Mouse (Mus musculus): Measurements from ENCODE around the gene Garnl3. TPM values are rescaled to one million over a fixed set of nuclear protein-coding genes. Genes with fewer than 3 reads are reported as not detected.
A peak's percentile ranks its signal among the peaks of the same experiment; 100 is the strongest.
"Not testable (repeated sequence)": the region's sequence is repeated elsewhere in the genome, so short reads cannot be mapped to it uniquely, and the experiment has no call there.

Gene Garnl3
- total RNA-seq, 1 experiment from 2014 or later = 1.1 TPM

GRCm38 (mm10) chr2:33037429-33037828, 94.0 kb downstream of the Garnl3 start:
- no peak for ATAC-seq (replicated peaks; ENCODE audit: low read depth, poor library complexity, severe bottlenecking)

DNA sequence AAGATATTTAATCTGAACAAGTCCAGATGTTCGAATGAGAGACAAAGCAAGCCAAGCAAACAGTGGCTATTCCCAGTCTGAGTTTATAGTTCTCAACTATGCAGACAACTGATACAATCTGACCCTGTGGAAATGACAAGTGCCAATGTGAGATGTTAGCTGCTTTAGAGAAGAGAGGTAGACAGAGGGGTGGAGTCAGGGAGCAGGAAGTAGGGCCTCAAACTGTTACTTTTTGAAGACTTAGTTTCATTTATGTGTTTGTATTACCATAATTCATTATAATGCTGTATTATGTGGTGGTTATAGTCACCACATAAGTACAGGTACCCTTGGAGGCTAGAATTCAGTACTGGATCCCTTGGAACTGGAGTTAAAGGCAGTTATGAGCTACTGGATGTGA, 96.2 kb downstream of the Garnl3 start:
- no peak for ATAC-seq (replicated peaks; ENCODE audit: low read depth, poor library complexity, severe bottlenecking)

GRCm38 (mm10) chr2:33033281-33033680, 98.2 kb downstream of the Garnl3 start:
- no peak for ATAC-seq (replicated peaks; ENCODE audit: low read depth, poor library complexity, severe bottlenecking)

DNA sequence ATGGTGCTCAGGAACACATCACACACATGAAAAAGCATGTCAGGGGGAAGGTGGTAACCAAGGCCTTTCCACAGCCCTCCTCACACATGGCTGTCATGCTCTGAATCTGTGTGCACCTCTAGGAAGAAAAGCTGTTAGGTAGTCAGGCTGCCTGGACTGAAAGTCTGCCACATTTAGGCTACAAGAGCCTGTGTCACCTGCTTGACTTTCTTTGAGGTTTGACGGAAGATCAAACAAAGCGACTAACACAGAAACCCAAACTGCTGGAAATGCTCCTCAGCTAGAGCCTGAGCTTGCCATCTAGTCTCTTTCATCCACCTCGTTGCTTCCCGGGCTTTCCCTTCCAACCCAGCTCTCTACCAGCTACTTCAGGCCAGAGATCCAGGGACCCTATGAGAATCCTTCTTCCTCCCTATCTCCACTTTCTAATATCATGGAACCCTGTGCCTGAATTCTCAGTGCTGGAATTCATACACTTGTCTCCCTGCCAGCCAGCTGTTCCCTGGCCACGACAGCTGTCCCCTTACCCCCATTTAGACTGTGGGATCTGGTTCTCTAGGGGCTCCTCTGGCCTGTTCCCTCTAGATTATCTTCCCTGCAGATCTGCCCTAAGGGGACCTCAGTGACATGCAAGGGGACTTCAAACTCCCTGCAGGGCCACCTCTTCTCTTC, 98.9 kb downstream of the Garnl3 start:
- no peak for ATAC-seq (replicated peaks; ENCODE audit: low read depth, poor library complexity, severe bottlenecking)

GRCm38 (mm10) chr2:33025040-33025439, 106.4 kb downstream of the Garnl3 start:
- ATAC-seq (replicated peaks; ENCODE audit: low read depth, poor library complexity, severe bottlenecking) = 0 out of 2 replicates have a peak, but pooled peaks have one; percentile 8

DNA sequence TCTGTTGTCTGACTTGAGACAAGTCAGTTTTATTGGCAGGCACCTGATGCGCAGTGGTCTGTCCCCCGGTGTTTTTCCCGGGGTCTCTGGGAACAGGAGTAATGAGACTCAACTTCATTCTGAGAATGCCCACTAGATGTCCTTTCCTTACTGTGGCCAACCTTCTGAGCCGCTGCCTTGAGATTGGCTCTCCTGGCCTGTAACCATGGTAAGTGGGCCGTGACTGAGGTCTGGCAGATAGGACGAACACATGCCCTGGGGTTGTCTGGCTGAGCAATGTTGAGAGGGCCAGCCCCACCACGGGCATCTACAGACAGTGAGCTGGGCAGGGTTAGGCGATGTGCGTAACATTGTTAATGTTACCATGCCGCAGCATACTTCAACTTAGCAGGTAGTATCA, 106.9 kb downstream of the Garnl3 start:
- no peak for ATAC-seq (replicated peaks; ENCODE audit: low read depth, poor library complexity, severe bottlenecking)

GRCm38 (mm10) chr2:33022846-33023245, 108.6 kb downstream of the Garnl3 start:
- no peak for ATAC-seq (replicated peaks; ENCODE audit: low read depth, poor library complexity, severe bottlenecking)

GRCm38 (mm10) chr2:33018026-33018425, 113.4 kb downstream of the Garnl3 start:
- ATAC-seq (replicated peaks; ENCODE audit: low read depth, poor library complexity, severe bottlenecking) = peak; percentile 82

- peak; percentile 64 for ATAC-seq (replicated peaks; ENCODE audit: low read depth, poor library complexity, severe bottlenecking)
Observed at GRCm38 (mm10) chr2:33017191-33017590, 114.3 kb downstream of the Garnl3 start.

DNA sequence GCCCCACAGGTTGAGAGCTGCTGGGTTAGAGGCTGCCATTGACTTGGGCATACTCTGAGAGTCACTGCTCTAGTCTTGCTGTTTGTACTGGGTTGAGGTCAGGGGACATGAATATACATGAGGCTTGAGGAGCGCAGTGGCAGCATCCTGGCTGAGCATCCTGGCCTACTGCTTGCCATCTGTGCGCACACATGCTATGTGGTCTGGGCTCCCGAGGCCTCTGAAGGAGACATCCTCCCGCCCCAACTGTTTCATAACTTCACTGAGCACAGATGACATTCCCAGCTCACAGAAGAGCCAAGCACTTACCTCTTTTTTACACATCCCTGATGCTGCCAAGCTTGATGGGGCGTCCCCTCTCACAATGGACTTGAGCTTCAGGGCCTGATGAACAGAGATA, 116.6 kb downstream of the Garnl3 start:
- ATAC-seq (replicated peaks; ENCODE audit: low read depth, poor library complexity, severe bottlenecking) = no peak

DNA sequence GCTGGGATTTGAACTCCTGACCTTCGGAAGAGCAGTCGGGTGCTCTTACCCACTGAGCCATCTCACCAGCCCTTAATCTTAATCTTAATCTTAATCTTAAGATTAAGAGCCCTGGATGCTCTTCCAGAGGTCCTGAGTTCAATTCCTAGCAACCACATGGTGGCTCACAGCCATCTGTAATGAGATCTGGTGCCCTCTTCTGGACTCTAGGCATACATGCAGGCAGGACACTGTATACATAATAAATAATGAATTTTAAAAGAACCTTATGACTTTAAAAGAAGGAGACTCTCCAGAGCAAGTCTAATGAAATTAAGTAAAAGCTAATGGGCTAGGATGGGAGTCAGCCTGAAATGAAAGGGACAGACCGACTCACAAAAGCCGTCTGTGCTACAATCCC, 122.4 kb downstream of the Garnl3 start:
- not testable (repeated sequence) for ATAC-seq (replicated peaks; ENCODE audit: low read depth, poor library complexity, severe bottlenecking)

DNA sequence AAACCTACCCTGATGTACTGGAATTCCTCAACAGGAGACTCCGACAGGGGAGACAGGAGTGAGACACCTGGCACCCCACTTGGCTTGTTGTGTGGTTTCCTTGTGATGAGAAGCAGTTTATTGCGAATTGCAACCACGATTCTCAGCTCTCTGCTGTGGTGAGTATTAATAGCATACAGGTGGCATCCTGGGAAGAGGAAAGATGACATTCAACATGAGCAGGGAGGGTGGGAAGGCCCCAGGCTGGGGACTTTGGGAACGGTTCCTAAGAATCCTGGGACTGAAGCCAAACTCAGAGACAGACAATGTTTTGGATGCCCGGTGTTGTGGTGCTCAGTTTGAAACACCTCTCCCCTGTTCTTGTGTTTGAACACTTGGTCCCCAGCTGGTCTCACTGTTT, 126.4 kb downstream of the Garnl3 start:
- ATAC-seq (replicated peaks; ENCODE audit: low read depth, poor library complexity, severe bottlenecking) = no peak

GRCm38 (mm10) chr2:33002144-33002543, 129.3 kb downstream of the Garnl3 start:
- ATAC-seq (replicated peaks; ENCODE audit: low read depth, poor library complexity, severe bottlenecking) = no peak

DNA sequence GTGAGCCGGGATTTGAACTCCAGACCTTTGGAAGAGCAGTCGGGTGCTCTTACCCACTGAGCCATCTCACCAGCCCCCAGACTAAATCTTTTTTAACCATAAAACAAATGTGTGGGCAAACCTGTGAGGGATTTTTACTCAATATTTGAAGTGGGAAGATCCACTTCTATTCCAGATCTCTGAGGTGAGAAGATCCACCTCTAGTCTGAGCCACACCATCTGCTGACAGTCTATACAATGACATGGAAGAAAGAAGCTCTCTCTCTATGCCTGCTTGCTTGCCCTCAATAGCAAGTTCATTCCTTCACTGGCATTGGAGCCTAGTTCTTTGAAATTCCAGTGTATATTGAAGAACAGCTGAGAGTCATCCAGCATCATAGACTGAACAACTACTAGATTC, 131.7 kb downstream of the Garnl3 start:
- no peak for ATAC-seq (replicated peaks; ENCODE audit: low read depth, poor library complexity, severe bottlenecking)

GRCm38 (mm10) chr2:32997792-32998191, 133.7 kb downstream of the Garnl3 start:
- no peak for ATAC-seq (replicated peaks; ENCODE audit: low read depth, poor library complexity, severe bottlenecking)

DNA sequence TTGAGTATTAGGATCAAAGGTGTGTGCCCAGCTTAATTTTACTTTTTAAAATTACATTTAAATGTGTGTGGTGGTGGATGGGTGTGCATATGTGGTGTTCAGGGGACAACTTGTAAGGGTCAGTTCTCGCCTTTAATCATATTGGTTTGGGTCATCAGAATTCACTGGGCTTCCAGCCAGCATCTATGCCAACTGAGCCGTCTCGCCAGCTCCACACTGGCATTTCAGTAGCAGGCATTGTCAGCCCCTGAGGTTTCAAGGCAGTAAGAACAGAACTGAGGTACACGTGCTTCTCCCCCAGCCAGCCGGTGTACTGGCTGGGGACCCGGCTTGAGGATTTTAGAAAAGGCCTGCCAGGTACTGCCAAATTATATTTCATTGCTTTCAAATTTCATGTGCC, 134.4 kb downstream of the Garnl3 start:
- ATAC-seq (replicated peaks; ENCODE audit: low read depth, poor library complexity, severe bottlenecking) = no peak

- peak; percentile 88 for ATAC-seq (replicated peaks; ENCODE audit: low read depth, poor library complexity, severe bottlenecking)
Observed at GRCm38 (mm10) chr2:32992130-32992529, 139.3 kb downstream of the Garnl3 start.

GRCm38 (mm10) chr2:32990167-32990832, 141.2 kb downstream of the Garnl3 start:
- no peak for ATAC-seq (replicated peaks; ENCODE audit: low read depth, poor library complexity, severe bottlenecking)

GRCm38 (mm10) chr2:32989376-32989775, 142.1 kb downstream of the Garnl3 start:
- ATAC-seq (replicated peaks; ENCODE audit: low read depth, poor library complexity, severe bottlenecking) = peak; percentile 33; the same call in 1 of the 2 replicates

DNA sequence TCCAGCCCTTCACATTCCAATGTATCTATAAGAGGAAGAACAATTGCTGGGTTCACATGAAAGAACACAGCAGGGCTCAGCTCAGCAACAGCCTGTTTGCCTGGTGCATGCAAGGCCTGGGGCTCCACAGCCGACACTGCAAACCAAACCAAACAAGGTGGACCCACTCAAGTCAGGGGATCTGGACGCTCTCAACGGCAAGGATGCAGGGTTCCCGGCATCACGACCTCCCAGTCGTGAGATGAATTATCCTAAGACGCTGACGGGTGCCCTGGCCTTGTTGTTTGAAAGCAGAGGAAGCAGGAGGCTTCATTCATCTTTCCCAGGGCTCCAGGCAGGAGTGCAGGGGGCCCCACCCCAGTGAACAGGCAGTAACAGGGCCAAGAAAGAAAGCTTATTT, 145.6 kb downstream of the Garnl3 start:
- ATAC-seq (replicated peaks; ENCODE audit: low read depth, poor library complexity, severe bottlenecking) = no peak

DNA sequence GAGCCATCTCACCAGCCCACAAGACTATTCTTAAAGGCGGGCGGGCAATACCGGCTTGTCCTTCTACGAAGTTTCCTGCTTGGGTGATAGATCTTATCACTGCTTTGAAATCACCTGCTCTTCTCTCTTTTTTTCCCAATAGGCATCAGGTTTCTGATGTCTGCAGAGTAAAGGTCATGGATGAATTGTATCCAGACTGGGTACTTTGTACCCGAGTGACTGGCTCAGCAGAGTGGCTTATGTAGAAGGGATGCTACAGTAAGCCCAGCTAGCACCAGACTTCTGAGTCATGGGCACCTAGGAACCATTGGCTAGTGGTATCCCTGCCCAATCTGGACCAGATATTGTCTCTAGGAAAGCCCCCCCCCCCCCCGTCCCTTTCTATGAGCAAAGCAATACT, 147.8 kb downstream of the Garnl3 start:
- ATAC-seq (replicated peaks; ENCODE audit: low read depth, poor library complexity, severe bottlenecking) = no peak

DNA sequence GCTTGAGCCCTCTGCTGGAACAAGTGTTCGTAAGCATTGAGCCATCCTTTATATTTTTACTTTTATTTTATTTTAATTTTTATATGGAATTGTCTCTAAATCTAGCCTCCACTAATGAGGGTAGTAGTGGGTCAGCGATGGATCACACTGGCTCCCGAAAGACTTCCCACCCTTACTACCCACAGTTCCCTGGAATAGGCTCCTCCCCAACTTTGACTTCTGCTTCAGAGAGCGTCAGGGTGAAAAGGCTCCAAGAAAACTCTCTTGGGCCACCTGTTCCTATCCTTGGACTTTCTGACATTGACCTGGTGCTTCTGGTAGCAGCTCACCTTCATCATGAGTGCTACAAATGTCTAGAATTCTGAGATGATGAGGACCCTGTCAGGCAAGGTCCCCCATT, 148.8 kb downstream of the Garnl3 start:
- ATAC-seq (replicated peaks; ENCODE audit: low read depth, poor library complexity, severe bottlenecking) = no peak

Data from common myeloid progenitor, adult 5-6 weeks (primary cell).